Mouse (Mus musculus) small intestine, adult 2 months (tissue): ENCODE results near the gene Tmem219. TPM values are rescaled to one million over a fixed set of nuclear protein-coding genes. Genes with fewer than 3 reads are reported as not detected.

Experiments used
- H3K27ac ChIP-seq: fragments of 200-500 bp; 2 replicates; pipeline ENCODE4 v1.5.1; 2012; ENCODE audit warnings: low read depth, low read length, control low read depth, inconsistent platforms; ENCODE audit not compliant: insufficient read depth
- H3K27me3 ChIP-seq: fragments of 200-500 bp; 2 replicates; pipeline ENCODE4 v1.6.1; 2012; ENCODE audit warnings: mild to moderate bottlenecking, moderate library complexity, low read length, inconsistent platforms; ENCODE audit not compliant: control insufficient read depth, insufficient read depth
- H3K36me3 ChIP-seq: fragments of 200-500 bp; 2 replicates; pipeline ENCODE4 v1.6.1; 2012; ENCODE audit warnings: mild to moderate bottlenecking, low read length, control low read depth, inconsistent platforms; ENCODE audit not compliant: control insufficient read depth, insufficient read depth
- H3K4me1 ChIP-seq: fragments of 200-500 bp; 2 replicates; pipeline ENCODE4 v1.6.1; 2012; ENCODE audit warnings: low read length, inconsistent platforms, mixed read lengths; ENCODE audit not compliant: control insufficient read depth, insufficient read depth, insufficient read length
- H3K4me3 ChIP-seq: fragments of 200-500 bp; 2 replicates; pipeline ENCODE4 v1.5.1; 2012; ENCODE audit warnings: low read depth, mild to moderate bottlenecking, control low read depth, inconsistent platforms, low read length, moderate library complexity
- CTCF ChIP-seq: fragments of 200-500 bp; IDR thresholded peaks from 2 replicates; pipeline ENCODE4 v1.5.1; 2012; ENCODE audit warnings: low read depth, mild to moderate bottlenecking, control low read depth, inconsistent platforms, low read length, moderate library complexity, mixed read lengths; ENCODE audit not compliant: insufficient replicate concordance, insufficient read length; ENCODE audit errors: extremely low read depth
- POLR2A ChIP-seq: fragments of 200-500 bp; IDR thresholded peaks from 2 replicates; pipeline ENCODE4 v1.6.1; 2012; ENCODE audit warnings: low read depth, mild to moderate bottlenecking, control low read depth, inconsistent platforms, low read length, moderate library complexity
- WGBS: fragments of 180-500 bp; shearing (Covaris S2); methylation state at CpG from one replicate; pipeline ENCODE4 v1.1.7; 2018; 5-methylcytosine and 5-hydroxymethylcytosine counted together
- polyA plus RNA-seq: library from polyadenylated mRNA; depleted of rRNA; stranded (reverse); fragments of >200 nt; gene quantifications from 2 replicates; pipeline ENCODE4 v1.2.3, GENCODE M21; 2012; rRNA removed

Gene Tmem219
- polyA plus RNA-seq: 51.5 and 143 TPM in 2 replicates

DNA sequence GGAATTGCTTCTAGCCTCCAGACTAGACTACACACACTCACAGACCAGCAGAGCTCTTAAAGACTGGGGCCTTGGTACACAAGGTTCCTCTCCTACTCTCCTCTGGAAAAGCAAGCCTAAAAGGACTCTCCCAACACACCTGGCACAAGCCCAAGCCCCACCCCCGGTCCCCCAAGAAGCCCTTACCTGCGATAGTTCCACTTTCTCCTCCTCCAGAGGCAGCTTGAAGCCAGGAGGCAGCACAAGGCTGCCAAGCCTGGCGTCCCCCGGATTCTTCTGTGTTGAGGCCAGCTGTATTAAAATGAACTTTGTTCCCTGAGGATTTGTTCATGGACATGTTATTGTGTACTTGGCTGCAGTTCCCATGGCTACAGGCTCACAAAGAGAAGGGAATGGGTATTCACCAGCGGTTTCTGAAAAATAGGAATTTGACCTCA is at the start of gene Tmem219:
TSS of gene Tmem219 (minus strand) at position 294 of the 437 bp plus-strand sequence.
- peaks cover 12% of the 10 kb centered on the region; the same call in 1 of the 2 replicates for H3K4me1 ChIP-seq
- TF ChIP-seq CTCF (no peak), POLR2A (no peak)
- H3K27me3 ChIP-seq: no peaks in the 10 kb centered on the region
- peak within 1 kb of the TSS; percentile 68 for H3K27ac ChIP-seq
- 15% methylated on average over 5 of the region's 5 CpGs for WGBS
- no peaks in the 10 kb centered on the region for H3K36me3 ChIP-seq
- peak within 1 kb of the TSS; percentile 40 for H3K4me3 ChIP-seq

DNA sequence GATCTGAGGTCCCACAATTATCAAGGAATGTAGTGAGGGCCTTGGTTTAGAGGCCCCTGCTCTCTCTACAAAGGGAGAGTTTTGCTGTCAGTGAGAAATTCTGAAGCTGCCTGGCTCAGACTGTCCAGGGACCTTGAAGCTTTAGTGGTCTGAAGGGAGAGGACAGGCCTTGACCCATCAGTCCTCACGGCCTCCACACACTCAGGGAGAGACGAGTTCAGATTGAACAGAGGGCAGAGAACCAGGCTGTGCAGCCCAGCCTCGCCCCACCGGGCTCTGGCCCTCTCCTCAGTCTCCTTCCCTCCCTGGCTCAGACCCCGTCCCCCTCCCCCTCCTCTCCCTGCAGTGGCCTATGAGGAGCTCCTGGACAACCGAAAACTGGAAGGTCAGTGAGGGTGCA is 44.6 kb upstream of the Tmem219 start:
- TF ChIP-seq CTCF: no peak
- no peak for TF ChIP-seq POLR2A
- 83% methylated on average over 6 of the region's 6 CpGs for WGBS
- H3K36me3 ChIP-seq: no peaks in the 10 kb centered on the region
- no peak overlapping the region for H3K27ac ChIP-seq
- no peaks in the 10 kb centered on the region for H3K27me3 ChIP-seq
- H3K4me3 ChIP-seq: no peak overlapping the region
- H3K4me1 ChIP-seq: no peaks in the 10 kb centered on the region

DNA sequence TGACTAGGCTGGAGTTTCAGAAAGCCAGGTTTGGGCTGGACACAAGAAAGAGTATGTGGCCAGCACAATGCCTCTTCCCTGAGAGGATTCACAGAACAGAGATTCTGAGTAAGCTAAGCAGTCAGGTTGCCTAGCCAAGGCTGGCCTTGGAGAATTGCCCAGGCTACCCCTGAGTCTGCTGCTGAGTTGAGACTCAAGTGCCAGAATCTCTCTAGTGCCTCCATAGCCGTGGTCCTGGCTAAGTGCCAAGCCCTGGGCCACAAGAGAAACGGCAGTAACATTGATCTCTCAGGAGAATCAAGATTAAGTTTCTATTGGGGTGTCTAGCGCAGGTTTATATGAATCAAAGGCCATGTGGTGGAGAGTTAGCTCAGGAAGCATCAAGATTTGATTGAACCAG is 42.9 kb upstream of the Tmem219 start:
- 18% methylated on average over 3 of the region's 3 CpGs for WGBS
- TF ChIP-seq POLR2A (no peak), CTCF (no peak)
- no peaks in the 10 kb centered on the region for H3K36me3 ChIP-seq
- no peaks in the 10 kb centered on the region for H3K27me3 ChIP-seq
- H3K4me3 ChIP-seq: no peak overlapping the region
- no peak overlapping the region for H3K27ac ChIP-seq
- H3K4me1 ChIP-seq: no peaks in the 10 kb centered on the region

DNA sequence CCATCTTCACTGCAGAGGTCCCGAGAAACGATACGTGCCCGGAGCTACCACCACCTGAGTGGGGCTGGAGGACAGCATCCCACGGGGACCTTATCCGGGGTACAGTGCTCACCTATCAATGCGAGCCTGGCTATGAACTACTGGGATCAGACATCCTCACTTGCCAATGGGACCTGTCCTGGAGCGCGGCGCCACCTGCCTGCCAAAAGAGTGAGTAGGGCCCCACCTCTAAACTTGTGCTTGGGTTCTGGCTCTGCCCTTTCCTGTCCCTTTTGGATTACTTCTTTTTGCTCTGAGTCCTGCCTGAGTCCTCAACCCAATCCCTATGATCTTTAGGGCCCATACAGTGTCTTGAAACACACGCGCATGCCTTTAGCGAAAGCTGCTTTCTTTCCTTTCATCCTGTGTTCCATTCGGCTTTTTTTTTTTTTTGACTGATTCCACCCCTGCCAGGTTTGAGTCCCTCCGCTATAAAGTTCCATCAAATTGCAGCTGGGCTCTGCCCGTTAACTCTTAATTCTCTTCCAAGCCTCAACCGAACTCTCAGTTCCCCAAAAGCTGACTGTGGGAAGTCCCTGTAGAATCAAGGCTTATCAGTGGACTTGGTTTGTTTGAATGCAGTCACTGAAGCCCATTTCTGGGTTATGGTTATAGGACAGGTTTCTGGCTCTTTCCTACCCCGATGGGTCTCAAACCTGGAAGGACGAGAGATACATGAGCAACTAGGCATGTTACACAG is 41.0 kb upstream of the Tmem219 start:
- Histone ChIP-seq H3K27ac (no peak overlapping the region), H3K27me3 (no peaks in the 10 kb centered on the region), H3K4me1 (no peaks in the 10 kb centered on the region; the same call in 1 of the 2 replicates), H3K36me3 (no peaks in the 10 kb centered on the region), H3K4me3 (no peak overlapping the region)
- TF ChIP-seq CTCF: peak; percentile 64; the same call in 1 of the 2 replicates
- no peak for TF ChIP-seq POLR2A
- 38% methylated on average over 19 of the region's 19 CpGs for WGBS

DNA sequence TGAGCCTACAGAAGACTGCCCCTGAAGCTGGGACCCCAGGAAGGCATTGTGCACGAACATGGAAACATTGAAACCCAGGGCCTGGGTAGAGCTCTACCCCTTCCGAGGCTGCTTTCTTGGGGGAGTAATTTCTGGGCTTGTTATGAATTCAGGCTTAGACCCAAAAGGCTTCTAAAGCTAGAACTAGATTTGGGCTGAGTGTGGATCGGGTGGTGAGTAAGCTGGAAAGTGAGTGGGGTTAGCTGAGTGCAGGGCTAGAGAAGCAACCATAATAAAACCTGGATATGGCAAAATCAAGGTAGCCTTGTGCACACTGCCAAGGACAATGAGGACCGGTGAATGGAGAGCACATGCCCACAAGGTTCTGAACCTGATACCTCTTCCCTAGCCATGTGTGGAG is 39.2 kb upstream of the Tmem219 start:
- no peak for TF ChIP-seq POLR2A
- no peak for TF ChIP-seq CTCF
- H3K4me3 ChIP-seq: no peak overlapping the region
- H3K36me3 ChIP-seq: no peaks in the 10 kb centered on the region
- no peaks in the 10 kb centered on the region for H3K27me3 ChIP-seq
- 92% methylated on average over 4 of the region's 4 CpGs for WGBS
- H3K27ac ChIP-seq: no peak overlapping the region
- H3K4me1 ChIP-seq: no peaks in the 10 kb centered on the region; the same call in 1 of the 2 replicates

DNA sequence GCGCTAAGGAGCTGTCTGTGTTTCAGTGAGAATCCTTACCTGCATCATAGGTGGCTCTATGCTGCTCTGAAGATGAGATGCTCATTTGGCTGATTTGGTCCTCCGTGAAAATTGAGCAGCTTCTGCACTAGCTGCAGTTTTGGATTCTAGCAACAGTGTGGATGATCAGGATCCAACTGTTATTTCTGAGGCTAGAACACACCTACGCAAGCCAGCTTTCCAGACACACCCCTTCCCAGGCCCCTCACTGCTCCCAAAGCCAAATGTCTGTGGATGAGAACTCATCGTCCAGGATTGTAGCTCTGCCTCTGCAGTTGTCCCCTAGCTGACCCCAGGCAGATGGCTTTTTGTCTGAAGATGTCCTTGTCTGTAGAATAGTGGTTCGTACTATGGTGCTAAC is 38.4 kb upstream of the Tmem219 start:
- 89% methylated on average over 5 of the region's 5 CpGs for WGBS
- no peak for TF ChIP-seq POLR2A
- no peaks in the 10 kb centered on the region for H3K27me3 ChIP-seq
- H3K4me1 ChIP-seq: no peaks in the 10 kb centered on the region; the same call in 1 of the 2 replicates
- no peaks in the 10 kb centered on the region for H3K36me3 ChIP-seq
- no peak overlapping the region for H3K27ac ChIP-seq
- no peak overlapping the region for H3K4me3 ChIP-seq

DNA sequence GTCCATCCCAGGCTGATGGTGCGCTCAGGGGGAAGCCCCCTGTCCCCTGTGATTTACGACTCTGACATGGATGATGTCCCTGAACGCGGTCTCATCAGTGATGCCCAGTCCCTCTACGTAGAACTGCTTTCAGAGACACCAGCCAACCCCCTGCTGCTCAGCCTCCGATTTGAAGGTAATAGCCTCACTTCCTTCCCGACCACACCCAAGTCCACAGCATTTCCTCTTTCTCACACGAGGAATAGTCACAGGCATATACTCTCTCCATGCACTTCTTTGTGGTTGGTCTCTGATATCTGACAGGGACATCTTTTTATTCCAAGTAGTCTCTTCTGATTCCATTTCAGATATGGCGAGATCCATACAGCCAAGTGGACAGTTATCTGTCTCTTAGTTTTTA is 37.1 kb upstream of the Tmem219 start:
- Histone ChIP-seq H3K4me3 (no peak overlapping the region), H3K4me1 (no peaks in the 10 kb centered on the region; the same call in 1 of the 2 replicates), H3K27me3 (no peaks in the 10 kb centered on the region), H3K36me3 (no peaks in the 10 kb centered on the region), H3K27ac (no peak overlapping the region)
- TF ChIP-seq POLR2A (no peak), CTCF (no peak)
- 32% methylated on average over 9 of the region's 9 CpGs for WGBS
